Mouse (Mus musculus): ENCODE results near the gene Ninl.
A peak's percentile ranks its signal among the peaks of the same experiment; 100 is the strongest.
"Not testable (repeated sequence)": the region's sequence is repeated elsewhere in the genome, so short reads cannot be mapped to it uniquely, and the experiment has no call there.

Ninl gene

GRCm38 (mm10) chr2:150948786-150949185 lies 90.4 kb downstream of the Ninl start:
- no peak for DNase-seq (ENCODE audit: low read depth)

GRCm38 (mm10) chr2:150947880-150948611 lies 91.1 kb downstream of the Ninl start:
- DNase-seq (ENCODE audit: low read depth) = not testable (repeated sequence)

- not testable (repeated sequence) for DNase-seq (ENCODE audit: low read depth)
These were observed 91.8 kb downstream of the Ninl start for GRCm38 (mm10) chr2:150947341-150947740.

GRCm38 (mm10) chr2:150944017-150944416 lies 95.2 kb downstream of the Ninl start:
- no peak for DNase-seq (ENCODE audit: low read depth)

GRCm38 (mm10) chr2:150934659-150935058 lies 104.5 kb downstream of the Ninl start:
- no peak for DNase-seq (ENCODE audit: low read depth)

GRCm38 (mm10) chr2:150933482-150933881 lies 105.7 kb downstream of the Ninl start:
- no peak for DNase-seq (ENCODE audit: low read depth)

GRCm38 (mm10) chr2:150930806-150931205 lies 108.4 kb downstream of the Ninl start:
- no peak for DNase-seq (ENCODE audit: low read depth)

GRCm38 (mm10) chr2:150929156-150929555 lies 110.0 kb downstream of the Ninl start:
- DNase-seq (ENCODE audit: low read depth) = no peak

- no peak for DNase-seq (ENCODE audit: low read depth)
These were observed 112.0 kb downstream of the Ninl start for GRCm38 (mm10) chr2:150927038-150927720.

GRCm38 (mm10) chr2:150923505-150923904 lies 115.7 kb downstream of the Ninl start:
- DNase-seq (ENCODE audit: low read depth) = no peak

- DNase-seq (ENCODE audit: low read depth) = no peak
These were observed 116.2 kb downstream of the Ninl start for GRCm38 (mm10) chr2:150923026-150923425.

- no peak for DNase-seq (ENCODE audit: low read depth)
These were observed 117.0 kb downstream of the Ninl start for GRCm38 (mm10) chr2:150922165-150922564.

- DNase-seq (ENCODE audit: low read depth) = no peak
These were observed 117.5 kb downstream of the Ninl start for GRCm38 (mm10) chr2:150921697-150922096.

GRCm38 (mm10) chr2:150920543-150920942 lies 118.6 kb downstream of the Ninl start:
- DNase-seq (ENCODE audit: low read depth) = no peak

- no peak for DNase-seq (ENCODE audit: low read depth)
These were observed 120.5 kb downstream of the Ninl start for GRCm38 (mm10) chr2:150918720-150919119.

GRCm38 (mm10) chr2:150915786-150916185 lies 123.4 kb downstream of the Ninl start:
- DNase-seq (ENCODE audit: low read depth) = no peak

- no peak for DNase-seq (ENCODE audit: low read depth)
These were observed 124.2 kb downstream of the Ninl start for GRCm38 (mm10) chr2:150914781-150915515.

- no peak for DNase-seq (ENCODE audit: low read depth)
These were observed 128.8 kb downstream of the Ninl start for GRCm38 (mm10) chr2:150910295-150910881.

GRCm38 (mm10) chr2:150909429-150910039 lies 129.6 kb downstream of the Ninl start:
- DNase-seq (ENCODE audit: low read depth) = peak; percentile 96

- not testable (repeated sequence) for DNase-seq (ENCODE audit: low read depth)
These were observed 130.3 kb downstream of the Ninl start for GRCm38 (mm10) chr2:150908881-150909280.

- DNase-seq (ENCODE audit: low read depth) = no peak
These were observed 134.2 kb downstream of the Ninl start, which contains the start of gene Gins1 for GRCm38 (mm10) chr2:150904936-150905450. Gins1 (plus strand) TSS chr2:150905400.

Data from c-Kit-positive CD71-positive TER-119-negative erythroid progenitor cells, embryonic 14.5 days (primary cell).